Mouse (Mus musculus) hindbrain, embryonic 15.5 days (tissue): ENCODE measurements at regions not wholly inside any gene's neighbourhood (a gene's known extent, or its start where the extent isn't known, plus 50 kb on each side); places are given as distances from the start of the nearest gene placed in this dataset.
A peak's percentile ranks its signal among the peaks of the same experiment; 100 is the strongest.

Source experiments
- ATAC-seq: fragments of 200-750 bp; cut with Nextera tagmentation; 2 replicates; pipeline ENCODE4 v1.8.0; 2017; ENCODE audit warnings: low read depth, moderate number of reproducible peaks, moderate TSS enrichment; ENCODE audit not compliant: low FRiP score
- H3K27ac ChIP-seq: fragments of 300-500 bp; sonication (generic); replicated peaks from 2 replicates; pipeline ENCODE4 v1.5.1; 2015; ENCODE audit warnings: mild to moderate bottlenecking, inconsistent platforms
- H3K27me3 ChIP-seq: fragments of 300-500 bp; sonication (generic); 2 replicates; pipeline ENCODE4 v1.6.1; 2015; ENCODE audit warnings: control low read depth, inconsistent platforms
- H3K36me3 ChIP-seq: fragments of 300-500 bp; sonication (generic); 2 replicates; pipeline ENCODE4 v1.6.1; 2015; ENCODE audit warnings: control low read depth, inconsistent platforms
- H3K4me1 ChIP-seq: fragments of 300-500 bp; sonication (generic); replicated peaks from 2 replicates; pipeline ENCODE4 v1.6.1; 2015; ENCODE audit warnings: control low read depth, inconsistent platforms
- H3K4me2 ChIP-seq: fragments of 300-500 bp; sonication (generic); 2 replicates; pipeline ENCODE4 v1.6.1; 2015; ENCODE audit warnings: moderate library complexity, mild to moderate bottlenecking, inconsistent platforms
- H3K4me3 ChIP-seq: fragments of 300-500 bp; sonication (generic); 2 replicates; pipeline ENCODE4 v1.5.1; 2015; ENCODE audit warnings: mild to moderate bottlenecking, inconsistent platforms
- H3K9ac ChIP-seq: fragments of 300-500 bp; sonication (generic); 2 replicates; pipeline ENCODE4 v1.6.1; 2015; ENCODE audit warnings: inconsistent platforms
- H3K9me3 ChIP-seq: fragments of 300-500 bp; sonication (generic); 2 replicates; pipeline ENCODE4 v1.6.1; 2016; ENCODE audit warnings: control low read depth, inconsistent platforms
- whole genome bisulfite sequencing: fragments of 180-500 bp; shearing (Covaris S2); methylation state at CpG from one replicate; pipeline ENCODE4 v1.1.7; 2015; 5-methylcytosine and 5-hydroxymethylcytosine counted together

DNA sequence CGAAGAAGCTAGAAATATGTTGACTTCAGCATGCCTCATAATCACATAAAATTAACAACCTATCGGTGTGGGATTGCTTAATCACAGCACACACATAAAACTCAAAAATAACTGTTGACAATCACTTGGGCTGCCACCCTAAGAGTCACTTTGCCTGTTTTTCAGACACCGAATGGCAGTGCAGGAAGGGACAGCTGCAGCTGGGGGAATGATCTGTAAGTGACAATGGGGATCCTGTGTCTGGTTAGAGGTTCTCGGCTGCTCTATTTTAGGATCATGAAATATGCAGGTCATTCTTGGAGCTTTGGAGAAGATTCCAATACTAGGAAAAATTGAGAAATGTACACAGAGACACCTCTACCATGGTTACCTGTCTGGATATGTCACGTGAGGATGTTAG is 54.4 kb upstream of the Tcf12 start:
- Histone ChIP-seq H3K9ac (no peak overlapping the region), H3K9me3 (no peaks in the 10 kb centered on the region), H3K27ac (no peak overlapping the region), H3K4me3 (no peak overlapping the region), H3K27me3 (no peaks in the 10 kb centered on the region), H3K36me3 (no peaks in the 10 kb centered on the region), H3K4me1 (peaks cover 8% of the 10 kb centered on the region; the same call in 1 of the 2 replicates), H3K4me2 (no peak overlapping the region)
- 77% methylated on average over 5 of the region's 5 CpGs for WGBS
- ATAC-seq: no peak

DNA sequence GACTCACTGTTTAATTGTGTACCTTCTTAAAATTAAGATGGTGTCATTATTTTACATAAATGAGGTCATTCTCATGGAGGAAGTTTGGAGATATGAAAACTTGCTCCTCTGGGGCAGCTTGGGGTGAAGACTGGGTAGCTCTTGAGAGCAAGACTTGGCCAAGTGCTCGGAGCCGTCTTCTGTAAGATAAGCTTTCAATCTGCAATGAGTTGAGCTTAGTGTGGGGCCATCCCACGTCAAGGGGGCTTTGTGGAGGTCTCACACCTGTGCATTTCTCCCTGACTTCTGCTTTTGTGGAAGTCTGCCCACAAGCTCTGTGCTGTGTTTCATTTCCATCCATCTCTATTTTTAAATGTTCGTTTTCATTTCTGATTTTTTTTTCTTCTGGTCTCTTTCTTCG is 54.9 kb upstream of the Tcf12 start:
- peaks cover 8% of the 10 kb centered on the region; the same call in 1 of the 2 replicates for H3K4me1 ChIP-seq
- no peak for ATAC-seq
- WGBS: 87% methylated on average over 5 of the region's 5 CpGs

DNA sequence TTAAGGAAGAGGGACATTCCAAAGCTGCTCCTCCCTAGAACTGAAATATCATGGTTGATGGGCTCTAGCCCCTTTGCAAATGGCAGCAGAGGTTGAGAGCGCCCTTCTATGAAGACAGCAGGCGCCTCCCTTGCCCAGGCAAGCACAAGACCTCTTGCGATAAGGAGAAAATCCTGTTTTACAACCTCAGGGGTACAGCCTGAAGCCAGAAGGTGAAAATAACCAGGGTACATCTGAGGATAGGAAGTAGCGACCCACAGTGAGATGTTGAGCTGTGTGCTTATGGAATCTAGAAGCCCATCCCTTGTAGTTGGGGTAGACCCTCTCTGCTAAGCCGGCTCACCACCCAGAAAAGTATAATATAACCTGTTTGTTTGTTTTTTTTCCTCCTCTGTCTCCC is 57.6 kb upstream of the Tcf12 start:
- peaks cover 8% of the 10 kb centered on the region; the same call in 1 of the 2 replicates for H3K4me1 ChIP-seq
- H3K4me2 ChIP-seq: peak overlapping the region; percentile 53
- WGBS: 70% methylated on average over 5 of the region's 5 CpGs
- no peaks in the 10 kb centered on the region for H3K9me3 ChIP-seq
- H3K27ac ChIP-seq: no peak overlapping the region
- ATAC-seq: no peak
- no peak overlapping the region for H3K4me3 ChIP-seq
- no peaks in the 10 kb centered on the region for H3K36me3 ChIP-seq
- H3K9ac ChIP-seq: no peak overlapping the region
- no peaks in the 10 kb centered on the region for H3K27me3 ChIP-seq

More for the DNA sequence above, 54.9 kb upstream of the Tcf12 start:
- Histone ChIP-seq H3K36me3 (no peaks in the 10 kb centered on the region), H3K27me3 (no peaks in the 10 kb centered on the region), H3K27ac (no peak overlapping the region), H3K9me3 (no peaks in the 10 kb centered on the region), H3K4me2 (no peak overlapping the region), H3K4me3 (no peak overlapping the region), H3K9ac (no peak overlapping the region)

DNA sequence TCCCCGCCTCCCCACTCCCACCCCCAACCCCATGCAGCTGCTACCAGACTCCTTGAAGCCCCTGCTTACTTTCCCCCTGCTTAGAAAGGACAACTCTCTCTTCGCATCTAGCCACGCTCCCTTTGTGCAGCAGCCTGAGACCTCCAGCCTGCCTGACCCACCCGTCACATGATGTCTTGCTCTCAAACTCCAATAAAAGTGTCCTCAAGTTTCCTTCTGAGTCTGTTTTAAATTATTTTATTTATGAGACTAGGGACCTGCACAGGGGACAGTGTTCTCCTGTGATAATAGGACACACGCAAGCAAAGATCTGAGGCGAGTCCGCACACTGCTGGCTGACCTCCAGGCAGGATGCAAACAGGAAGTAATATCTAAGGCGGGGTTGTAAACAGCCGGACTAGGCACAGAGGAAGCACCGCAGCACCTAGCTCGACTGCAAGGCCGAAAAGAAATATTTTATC is 58.1 kb upstream of the Tcf12 start:
- no peak overlapping the region for H3K27ac ChIP-seq
- peak overlapping the region; percentile 19; the same call in 1 of the 2 replicates for H3K9ac ChIP-seq
- no peaks in the 10 kb centered on the region for H3K27me3 ChIP-seq
- H3K9me3 ChIP-seq: no peaks in the 10 kb centered on the region
- peaks cover 8% of the 10 kb centered on the region; the same call in 1 of the 2 replicates for H3K4me1 ChIP-seq
- H3K36me3 ChIP-seq: no peaks in the 10 kb centered on the region
- 8% methylated on average over 12 of the region's 12 CpGs for WGBS
- peak overlapping the region; percentile 53 for H3K4me2 ChIP-seq
- H3K4me3 ChIP-seq: peak overlapping the region; percentile 25
- ATAC-seq: 0 out of 2 replicates have a peak, but pooled peaks have one; percentile 15

DNA sequence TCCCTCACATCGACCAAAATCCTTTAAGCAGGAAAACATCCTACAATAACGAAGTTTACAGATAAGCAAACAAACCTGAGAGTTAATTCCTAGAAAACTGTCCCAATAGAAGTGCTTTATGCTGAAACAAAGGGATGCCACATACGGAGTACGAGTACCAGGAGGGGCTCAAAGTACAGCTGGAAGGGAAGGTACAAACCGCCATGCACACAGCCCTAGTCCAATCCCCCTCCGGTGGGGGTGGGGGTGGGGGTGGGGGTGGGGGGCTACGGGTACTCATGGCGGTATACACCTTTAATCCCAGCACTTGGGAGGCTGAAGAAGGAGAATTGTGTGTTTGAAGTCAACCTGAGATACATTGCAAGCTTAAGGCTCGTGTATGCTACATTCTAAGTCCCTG is 58.6 kb upstream of the Tcf12 start:
- no peaks in the 10 kb centered on the region for H3K9me3 ChIP-seq
- H3K27ac ChIP-seq: no peak overlapping the region
- peaks cover 8% of the 10 kb centered on the region; the same call in 1 of the 2 replicates for H3K4me1 ChIP-seq
- peak overlapping the region; percentile 19; the same call in 1 of the 2 replicates for H3K9ac ChIP-seq
- ATAC-seq: no peak
- no peaks in the 10 kb centered on the region for H3K27me3 ChIP-seq
- no peaks in the 10 kb centered on the region for H3K36me3 ChIP-seq
- WGBS: 9% methylated on average over 9 of the region's 9 CpGs
- H3K4me3 ChIP-seq: peak overlapping the region; percentile 25
- H3K4me2 ChIP-seq: peak overlapping the region; percentile 53

DNA sequence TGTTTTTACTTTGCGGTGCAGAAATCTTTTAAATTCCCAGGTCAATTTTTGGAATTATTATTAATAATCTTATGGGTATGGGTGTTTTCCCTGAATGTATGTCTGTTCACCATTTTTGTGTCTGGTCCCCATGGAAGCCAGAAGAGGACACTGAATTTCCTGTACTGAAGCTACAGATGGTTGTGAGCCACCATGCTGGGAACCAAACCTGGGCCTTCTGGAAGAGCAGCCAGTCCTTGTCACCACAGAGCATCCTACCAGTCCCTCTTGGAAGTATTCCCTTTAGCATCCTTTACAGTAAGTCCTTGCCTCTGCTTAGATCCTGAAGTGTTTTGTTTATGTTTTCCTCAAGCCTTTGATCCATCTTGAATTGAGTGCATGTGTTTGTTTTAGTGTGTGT is 60.7 kb upstream of the Tcf12 start:
- Histone ChIP-seq H3K9ac (no peak overlapping the region), H3K4me1 (peaks cover 8% of the 10 kb centered on the region; the same call in 1 of the 2 replicates), H3K27ac (no peak overlapping the region), H3K36me3 (no peaks in the 10 kb centered on the region), H3K4me2 (no peak overlapping the region), H3K27me3 (no peaks in the 10 kb centered on the region), H3K4me3 (no peak overlapping the region), H3K9me3 (no peaks in the 10 kb centered on the region)
- WGBS: 93% methylated on average over 1 of the region's 1 CpGs
- ATAC-seq: no peak

DNA sequence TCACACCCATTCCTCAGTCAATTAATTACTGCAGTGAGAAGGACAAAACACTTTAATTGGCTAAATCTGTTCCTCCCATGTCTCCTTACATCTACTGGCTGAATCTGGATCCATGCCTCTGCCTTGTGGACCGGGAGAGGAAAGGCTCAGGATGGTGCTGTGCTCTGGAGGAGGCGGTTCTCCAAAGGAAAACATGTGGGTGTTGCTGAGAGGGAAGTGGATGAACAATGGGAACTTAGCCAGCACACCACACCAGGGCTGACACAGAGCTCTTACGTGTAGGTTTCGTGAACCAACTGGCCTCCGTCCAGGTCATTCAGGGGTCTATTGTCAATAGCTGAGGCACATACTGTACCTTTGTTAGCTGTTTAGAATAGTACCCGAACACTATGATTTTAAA is 69.3 kb upstream of the Tcf12 start:
- Histone ChIP-seq H3K9ac (no peak overlapping the region), H3K27me3 (no peaks in the 10 kb centered on the region), H3K4me1 (no peaks in the 10 kb centered on the region), H3K4me3 (no peak overlapping the region), H3K4me2 (no peak overlapping the region), H3K36me3 (no peaks in the 10 kb centered on the region), H3K9me3 (no peaks in the 10 kb centered on the region), H3K27ac (no peak overlapping the region)
- WGBS: 70% methylated on average over 6 of the region's 6 CpGs
- ATAC-seq: no peak

DNA sequence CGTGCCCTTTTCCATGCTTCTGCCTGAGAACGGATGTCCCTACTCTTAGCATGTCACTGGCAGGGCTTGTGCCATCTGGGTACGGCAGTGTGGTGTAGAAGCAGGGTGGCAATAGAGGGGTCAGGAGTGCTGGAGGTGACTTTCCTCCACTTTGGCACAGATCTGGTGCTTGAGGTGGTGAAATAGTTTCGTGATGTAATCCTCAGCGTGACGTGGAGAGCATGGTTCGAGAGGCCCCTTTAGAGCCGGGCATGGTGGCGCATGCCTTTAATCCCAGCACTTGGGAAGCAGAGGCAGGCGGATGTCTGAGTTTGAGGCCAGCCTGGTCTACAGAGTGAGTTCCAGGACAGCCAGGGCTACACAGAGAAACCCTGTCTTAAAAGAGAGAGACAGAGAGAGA is 71.7 kb upstream of the Tcf12 start:
- Histone ChIP-seq H3K27ac (no peak overlapping the region), H3K9me3 (no peaks in the 10 kb centered on the region), H3K4me3 (no peak overlapping the region), H3K36me3 (no peaks in the 10 kb centered on the region), H3K4me2 (no peak overlapping the region), H3K4me1 (no peaks in the 10 kb centered on the region), H3K9ac (no peak overlapping the region), H3K27me3 (no peaks in the 10 kb centered on the region)
- 96% methylated on average over 10 of the region's 10 CpGs for WGBS
- no peak for ATAC-seq

DNA sequence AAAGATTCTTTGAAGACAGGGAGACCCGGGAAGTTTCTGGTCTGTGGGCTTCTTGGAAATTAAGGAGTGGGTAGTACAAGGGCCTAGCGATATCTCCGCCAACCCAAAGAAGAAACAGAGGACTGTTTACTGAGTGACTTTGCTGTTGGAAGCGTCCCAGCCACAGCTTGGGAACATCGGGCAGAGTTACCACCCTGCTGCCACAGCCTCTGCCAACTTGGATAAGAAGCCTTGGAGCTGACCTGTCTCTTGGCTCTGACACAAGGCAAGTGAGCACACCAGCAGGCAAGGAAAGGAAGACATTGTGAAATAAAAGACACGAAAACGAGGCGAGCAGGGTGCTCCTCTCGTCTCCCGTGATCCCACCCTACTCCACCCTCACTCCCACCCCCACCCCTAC is 72.3 kb upstream of the Tcf12 start:
- no peaks in the 10 kb centered on the region for H3K4me1 ChIP-seq
- ATAC-seq: peak; percentile 59; the same call in 1 of the 2 replicates
- no peak overlapping the region; the same call in 1 of the 2 replicates for H3K4me2 ChIP-seq
- H3K27ac ChIP-seq: no peak overlapping the region
- no peaks in the 10 kb centered on the region for H3K27me3 ChIP-seq
- H3K9me3 ChIP-seq: no peaks in the 10 kb centered on the region
- no peak overlapping the region for H3K9ac ChIP-seq
- no peak overlapping the region for H3K4me3 ChIP-seq
- 59% methylated on average over 10 of the region's 10 CpGs for WGBS
- no peaks in the 10 kb centered on the region for H3K36me3 ChIP-seq

DNA sequence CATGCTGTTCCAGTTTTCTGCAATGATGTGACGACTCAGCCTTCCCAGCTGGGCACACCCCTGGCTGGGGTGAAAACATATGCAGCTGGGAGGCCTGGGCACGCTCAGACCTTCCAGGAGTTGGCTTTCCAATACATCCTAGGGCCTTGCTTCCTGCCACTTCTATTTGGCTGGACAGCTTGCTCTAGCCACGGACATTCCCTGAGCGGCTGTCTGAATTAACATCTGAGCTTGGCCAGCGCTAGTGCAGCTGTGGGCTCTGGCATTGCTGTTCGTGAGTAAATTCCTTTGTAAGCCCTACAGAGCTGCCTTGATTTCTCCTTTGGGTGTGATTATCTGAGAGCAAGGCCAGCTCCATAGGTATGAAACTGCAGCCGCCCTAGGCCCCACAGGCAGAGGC is 78.2 kb upstream of the Tcf12 start:
- H3K4me1 ChIP-seq: 0 out of 2 replicates have a peak, but pooled peaks cover 8% of the 10 kb centered on the region
- no peaks in the 10 kb centered on the region for H3K9me3 ChIP-seq
- WGBS: 75% methylated on average over 7 of the region's 7 CpGs
- no peak overlapping the region for H3K9ac ChIP-seq
- ATAC-seq: no peak
- H3K4me3 ChIP-seq: no peak overlapping the region
- no peak overlapping the region for H3K27ac ChIP-seq
- no peaks in the 10 kb centered on the region for H3K27me3 ChIP-seq
- no peaks in the 10 kb centered on the region for H3K36me3 ChIP-seq
- no peak overlapping the region for H3K4me2 ChIP-seq

DNA sequence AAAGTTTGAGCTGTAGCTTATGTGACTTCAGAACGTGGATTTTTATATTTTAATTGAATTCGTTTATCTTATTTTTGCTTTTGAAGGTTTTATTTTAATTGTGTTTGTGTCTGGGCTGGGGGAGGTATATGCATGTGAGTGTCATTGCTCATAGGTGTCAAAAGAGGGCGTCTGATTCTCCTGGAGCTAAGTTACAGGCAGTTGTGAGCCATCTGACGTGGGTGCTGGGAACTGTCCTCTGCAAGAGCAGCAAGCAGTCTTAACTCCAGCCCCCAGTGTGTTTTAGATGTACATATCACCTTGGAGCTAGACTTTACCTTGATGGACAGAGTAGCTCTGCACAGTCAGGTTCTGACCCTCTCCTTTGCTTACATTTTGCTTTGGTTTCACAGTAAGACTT is 79.0 kb upstream of the Tcf12 start:
- H3K4me3 ChIP-seq: no peak overlapping the region
- no peak overlapping the region for H3K9ac ChIP-seq
- no peaks in the 10 kb centered on the region for H3K36me3 ChIP-seq
- no peaks in the 10 kb centered on the region for H3K9me3 ChIP-seq
- WGBS: 87% methylated on average over 4 of the region's 4 CpGs
- H3K27me3 ChIP-seq: no peaks in the 10 kb centered on the region
- H3K4me1 ChIP-seq: 0 out of 2 replicates have a peak, but pooled peaks cover 8% of the 10 kb centered on the region
- H3K27ac ChIP-seq: no peak overlapping the region
- H3K4me2 ChIP-seq: no peak overlapping the region
- ATAC-seq: no peak

DNA sequence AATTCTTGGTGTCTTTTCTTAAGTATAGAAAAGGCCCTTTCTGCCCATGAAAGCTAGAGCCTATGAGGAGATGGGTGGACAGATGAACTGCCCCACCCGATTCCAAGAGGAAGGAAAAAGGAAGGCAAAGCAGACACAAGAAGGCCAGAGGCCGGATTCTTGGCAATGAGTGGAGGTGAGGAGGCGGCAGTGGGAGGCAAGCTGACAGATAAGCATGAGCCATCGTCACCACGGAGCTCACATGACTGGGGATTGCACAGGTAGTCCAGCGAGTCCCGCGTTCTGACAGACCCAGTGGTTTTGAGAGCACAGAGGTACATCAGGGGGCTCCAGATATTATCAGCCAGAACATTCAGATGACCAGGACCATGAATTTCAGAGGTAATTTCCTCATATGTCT is 79.4 kb upstream of the Tcf12 start:
- 92% methylated on average over 8 of the region's 8 CpGs for WGBS
- no peak overlapping the region for H3K4me3 ChIP-seq
- H3K27ac ChIP-seq: no peak overlapping the region
- H3K36me3 ChIP-seq: no peaks in the 10 kb centered on the region
- H3K4me1 ChIP-seq: 0 out of 2 replicates have a peak, but pooled peaks cover 8% of the 10 kb centered on the region
- ATAC-seq: no peak
- no peak overlapping the region for H3K9ac ChIP-seq
- H3K4me2 ChIP-seq: no peak overlapping the region
- H3K9me3 ChIP-seq: no peaks in the 10 kb centered on the region
- H3K27me3 ChIP-seq: no peaks in the 10 kb centered on the region
